Mouse (Mus musculus): ENCODE measurements around the gene Magi2. TPM values are rescaled to one million over a fixed set of nuclear protein-coding genes. Genes with fewer than 3 reads are reported as not detected.

Magi2 gene
- total RNA-seq, 2 experiments from 2014 or later: 98.1 to 102 TPM

DNA sequence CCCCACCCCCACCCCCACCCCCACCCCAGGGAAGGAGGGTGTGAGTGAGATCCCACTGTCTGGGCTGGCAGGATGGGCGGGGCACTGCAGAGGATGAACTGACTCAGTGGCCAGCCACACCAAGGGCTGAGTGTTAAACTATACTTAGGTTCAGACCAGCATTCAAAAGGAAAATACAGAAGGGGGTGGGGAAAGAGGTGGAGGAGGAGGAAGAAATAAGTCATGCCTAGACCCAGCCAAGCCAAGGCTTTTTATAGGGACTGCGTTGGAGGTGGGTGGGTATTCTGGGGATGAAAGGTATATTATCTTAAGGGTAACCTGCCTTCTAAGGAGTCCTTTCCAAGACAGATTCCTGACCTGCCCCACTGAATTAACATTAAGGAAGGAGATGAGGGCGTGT, 1420.1 kb downstream of the Magi2 start:
- no peak for DNase-seq (ENCODE audit: low spot score in 2 of 2)

DNA sequence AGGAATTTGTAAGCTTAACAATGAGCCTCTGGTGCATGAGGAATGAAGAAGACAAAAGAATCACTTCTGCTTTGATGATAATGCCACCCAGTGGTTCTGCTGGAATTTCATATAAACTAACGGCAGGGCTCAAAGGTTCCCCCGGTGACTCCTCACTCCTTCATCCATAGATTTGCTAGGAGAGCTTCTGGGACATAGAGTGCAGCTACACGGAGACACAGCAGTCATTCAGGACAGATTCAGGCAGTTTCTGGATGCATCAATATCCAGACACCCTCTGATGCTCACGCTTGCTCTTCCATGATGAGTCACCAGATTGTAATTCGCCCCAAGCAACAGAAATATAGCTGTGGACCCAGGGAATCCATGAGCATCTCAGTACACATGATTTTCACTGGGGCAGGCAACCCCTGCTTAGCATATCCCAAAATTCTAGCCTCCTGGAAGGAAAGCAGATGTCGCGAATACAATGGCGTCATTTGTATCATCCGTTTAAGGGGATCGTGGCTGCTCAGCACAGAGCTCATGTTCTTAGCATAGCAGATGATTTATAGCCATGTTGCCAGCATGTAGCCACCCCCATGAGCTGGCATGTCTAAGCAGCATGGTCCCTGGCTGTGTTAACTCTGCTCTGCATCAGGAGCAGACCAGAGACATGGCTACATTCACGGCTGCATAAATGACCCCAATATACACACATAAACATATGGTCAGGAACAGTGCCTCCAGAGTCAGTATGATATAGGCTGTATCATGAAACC, 1426.8 kb downstream of the Magi2 start:
- intact Hi-C loops (cut with DNase I): no loop called here
- peak; percentile 31 to 64 for DNase-seq (ENCODE audit: low spot score in 2 of 2)

More for the DNA sequence above, 1420.1 kb downstream of the Magi2 start:
- intact Hi-C loops (cut with DNase I): no loop called here

DNA sequence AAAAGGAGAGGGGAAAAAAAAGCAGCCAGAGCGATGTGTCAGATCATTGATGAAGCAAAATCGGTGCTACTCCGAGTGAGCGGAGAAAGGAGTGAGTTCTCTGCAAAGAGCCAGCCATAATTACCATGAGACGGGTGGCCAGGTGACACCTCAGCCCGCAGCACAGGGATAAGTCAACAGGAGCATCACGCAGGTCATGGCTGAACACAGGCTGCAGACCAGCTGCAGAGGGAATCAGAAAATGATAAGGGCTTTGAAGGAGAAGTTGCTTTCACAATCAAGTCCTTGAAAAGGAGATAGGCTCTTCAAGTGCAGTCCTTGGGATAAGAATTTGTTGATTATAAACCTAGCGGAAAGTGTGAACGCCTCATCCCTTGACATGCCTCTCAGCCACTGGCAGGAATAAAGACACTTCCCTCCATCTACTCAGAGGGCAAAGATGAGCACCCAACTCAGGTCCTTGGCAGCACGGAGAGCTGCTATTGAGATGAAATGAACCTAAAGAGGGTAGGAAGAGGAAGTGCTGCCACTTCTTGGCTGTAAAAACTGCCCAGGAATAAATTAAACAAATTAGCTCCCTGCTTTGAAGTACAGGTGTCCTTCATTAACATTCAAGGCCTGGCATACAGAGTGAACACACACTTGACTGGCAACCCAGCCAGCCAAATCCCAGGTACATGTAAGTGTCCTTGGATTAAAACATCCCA, 1428.1 kb downstream of the Magi2 start:
- DNase-seq (ENCODE audit: low spot score in 2 of 2): no peak
- intact Hi-C loops (cut with DNase I): no loop called here

DNA sequence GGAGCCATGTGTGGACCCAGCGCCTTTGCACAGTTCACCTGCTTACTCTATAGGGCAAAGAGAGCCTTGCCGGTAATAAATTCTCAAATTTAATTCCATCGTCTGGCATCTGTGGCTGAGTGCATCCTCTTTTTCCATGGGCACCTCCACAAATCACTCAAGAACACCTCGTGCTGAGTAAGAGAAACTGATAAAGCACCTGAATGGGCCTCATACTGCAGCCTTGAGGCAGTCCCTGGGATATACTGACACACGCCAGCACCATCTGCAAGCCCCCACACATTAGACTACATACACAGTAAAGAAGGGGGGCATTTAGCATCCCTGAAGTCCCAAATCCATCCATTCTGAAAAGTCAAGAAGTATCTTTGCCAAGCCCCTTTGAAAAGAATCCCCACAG, 1430.2 kb downstream of the Magi2 start:
- intact Hi-C loops (cut with DNase I): no loop called here
- DNase-seq (ENCODE audit: low spot score in 2 of 2): no peak

DNA sequence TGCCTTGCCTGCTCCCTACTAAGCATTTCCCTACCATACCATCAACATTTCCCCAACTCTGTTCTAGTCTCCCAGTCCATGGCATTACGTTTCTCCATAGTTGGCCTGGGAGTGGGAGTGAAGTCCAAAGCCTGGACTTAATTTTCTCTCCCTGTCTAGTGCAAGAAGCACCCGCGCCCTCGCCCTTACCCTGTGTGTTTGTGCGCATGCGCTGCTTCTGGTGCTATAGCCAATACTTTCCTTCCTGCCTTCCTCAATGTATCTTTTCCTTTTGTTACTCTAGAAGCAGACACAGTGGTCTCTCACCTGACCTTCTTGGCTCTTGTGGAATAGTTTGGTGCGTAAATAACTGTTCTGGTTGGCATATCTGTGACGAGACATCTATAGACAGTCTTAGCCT, 1440.8 kb downstream of the Magi2 start:
- intact Hi-C loops (cut with DNase I): no loop called here
- no peak for DNase-seq (ENCODE audit: low spot score in 2 of 2)

DNA sequence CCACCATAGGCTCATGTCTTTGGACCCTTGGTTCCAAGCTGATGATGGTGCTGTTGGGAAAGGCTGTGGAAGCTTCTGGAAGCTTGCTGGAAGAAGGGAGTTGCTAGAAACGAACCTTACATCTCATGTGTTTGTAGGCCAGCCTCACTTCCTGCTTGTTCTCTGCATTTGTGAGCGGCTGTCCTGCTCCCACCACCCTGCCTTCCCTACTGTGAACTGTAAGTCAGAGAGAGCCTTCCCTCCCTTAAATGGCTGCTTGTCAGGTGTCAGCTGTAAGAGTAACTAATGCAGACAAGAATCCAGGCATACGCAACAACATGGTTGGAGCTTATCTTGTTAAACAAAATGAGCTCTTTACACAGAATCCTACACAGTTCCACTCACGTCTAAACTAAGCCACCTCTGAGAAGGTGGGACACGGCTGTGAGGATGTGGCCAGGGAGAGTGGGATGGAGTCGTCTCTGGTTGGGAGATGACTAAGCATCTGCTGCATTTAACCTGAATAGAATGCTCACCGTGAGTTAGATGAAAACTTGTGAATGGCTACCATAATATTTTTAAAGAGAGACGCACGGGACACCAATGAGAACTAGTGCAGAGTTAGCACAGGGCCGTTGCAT, 1442.0 kb downstream of the Magi2 start:
- no peak for DNase-seq (ENCODE audit: low spot score in 2 of 2)
- intact Hi-C loops (cut with DNase I): no loop called here

DNA sequence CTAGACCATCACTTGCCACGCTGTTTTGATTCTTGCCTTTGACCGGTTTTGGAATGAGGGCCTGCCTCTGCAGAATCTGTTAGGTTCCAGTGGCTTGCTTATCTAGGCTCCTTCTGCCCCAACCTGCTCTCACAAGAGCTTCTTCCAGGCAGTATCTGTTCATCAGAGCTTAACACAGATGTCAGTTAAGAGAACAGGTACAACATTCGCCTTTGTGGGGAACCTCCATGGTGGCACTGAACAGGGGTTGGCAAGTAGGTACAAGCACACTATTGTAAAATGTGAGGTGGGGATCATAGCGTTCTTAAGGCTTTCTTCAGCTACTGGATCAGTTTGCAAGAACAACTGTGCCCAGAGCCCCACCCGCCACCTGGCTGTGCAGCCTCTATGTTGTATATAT, 1442.6 kb downstream of the Magi2 start:
- DNase-seq (ENCODE audit: low spot score in 2 of 2): no peak
- intact Hi-C loops (cut with DNase I): no loop called here

DNA sequence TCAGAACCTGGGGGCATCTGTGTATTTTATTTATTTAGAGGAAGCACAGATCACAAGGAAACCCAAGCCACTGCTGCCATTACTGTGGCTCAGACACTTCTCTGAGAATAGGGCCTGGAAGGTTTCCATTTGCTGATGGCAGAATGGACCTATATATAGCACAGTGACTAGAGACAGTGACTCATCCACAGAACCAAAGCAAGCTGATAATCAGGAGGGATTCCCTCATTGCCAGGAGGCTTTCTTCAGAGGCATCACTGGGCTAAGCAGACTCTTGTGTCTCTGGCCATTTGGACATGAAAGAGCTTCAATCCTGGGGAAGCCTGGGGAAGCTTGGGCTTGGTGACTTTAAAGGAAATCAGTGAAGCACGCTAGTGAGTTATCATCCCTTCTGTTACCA, 1445.0 kb downstream of the Magi2 start:
- intact Hi-C loops (cut with DNase I): no loop called here
- peak; percentile 53 to 83 for DNase-seq (ENCODE audit: low spot score in 2 of 2)

DNA sequence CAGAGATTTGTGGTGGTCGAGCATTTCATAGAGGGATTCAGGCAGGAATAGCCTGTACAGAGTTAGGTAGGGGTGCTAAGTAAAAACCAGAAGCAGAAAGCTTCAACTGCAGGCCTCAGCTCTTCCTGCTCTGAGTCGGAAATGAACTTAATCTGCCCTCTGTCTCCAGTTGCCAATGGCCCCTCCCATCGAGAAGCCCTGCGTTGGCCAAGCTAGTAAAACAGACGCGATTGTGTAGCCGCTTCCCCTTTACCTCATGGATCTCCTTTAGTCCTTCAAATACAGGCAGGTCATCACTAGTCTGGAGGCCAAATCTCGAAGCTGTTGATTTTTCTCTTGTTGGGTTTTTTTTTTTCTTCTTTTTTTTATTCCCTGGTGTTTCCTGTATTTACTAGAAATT, 1447.7 kb downstream of the Magi2 start:
- no peak for DNase-seq (ENCODE audit: low spot score in 2 of 2)
- intact Hi-C loops (cut with DNase I): no loop called here

DNA sequence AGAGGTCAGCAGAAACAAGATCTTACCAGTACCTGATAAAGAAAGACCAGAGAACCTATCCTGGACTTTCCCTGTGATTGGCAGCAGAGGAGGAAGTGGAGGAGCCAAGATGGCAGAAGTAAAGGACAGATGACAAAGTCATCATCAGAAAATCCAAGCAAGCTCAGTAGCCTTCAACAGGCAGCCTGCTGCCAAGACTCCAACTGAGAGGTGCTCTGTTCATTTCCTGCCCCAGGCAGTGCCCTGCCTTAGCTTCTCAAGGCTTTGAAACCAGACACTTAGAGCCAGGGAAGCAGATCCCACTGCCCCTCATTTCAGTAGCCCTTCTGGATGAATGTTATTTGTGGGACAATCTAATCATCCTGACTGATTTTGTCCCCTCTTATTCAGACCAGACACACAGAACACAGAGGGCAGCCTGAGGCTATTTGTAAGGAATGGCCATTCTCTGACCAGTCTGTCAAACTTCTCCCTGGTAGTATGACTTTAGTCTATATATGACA, 1448.4 kb downstream of the Magi2 start:
- no peak for DNase-seq (ENCODE audit: low spot score in 2 of 2)
- intact Hi-C loops (cut with DNase I): no loop called here

DNA sequence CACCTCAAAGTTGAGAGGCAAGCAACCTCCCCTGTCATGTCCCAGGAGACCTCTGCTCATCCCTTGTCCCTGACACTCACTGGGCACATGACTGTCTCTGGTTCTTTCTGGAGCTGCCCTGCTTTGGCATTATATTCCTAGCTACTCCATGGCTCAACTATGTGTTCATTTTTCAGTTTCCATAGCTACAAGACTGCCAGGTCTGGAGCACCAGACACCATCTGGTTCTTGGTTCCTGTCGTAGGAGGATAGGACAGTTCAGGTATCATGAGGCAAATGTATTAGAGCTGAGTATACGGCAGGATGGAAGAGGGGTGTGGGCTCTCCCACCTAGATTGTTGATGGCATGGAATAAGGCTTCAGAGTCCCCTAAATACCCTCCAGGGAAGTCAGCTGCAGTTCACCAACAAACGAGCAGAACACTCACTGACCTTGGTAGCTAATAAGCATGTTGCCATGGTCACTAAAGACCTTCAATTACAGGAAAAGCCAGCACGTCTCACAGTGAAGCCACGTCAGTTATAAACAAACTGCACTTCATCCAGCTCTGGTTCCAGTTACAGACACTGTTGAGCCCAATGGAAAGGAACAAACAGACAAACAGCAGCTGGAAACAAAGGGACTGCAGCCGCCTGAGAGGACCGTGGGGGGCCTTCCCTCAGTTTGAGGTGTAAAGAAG, 1449.5 kb downstream of the Magi2 start:
- intact Hi-C loops (cut with DNase I): no loop called here
- peak in 1 of 2 experiments; percentile 25 for DNase-seq (ENCODE audit: low spot score in 2 of 2)

DNA sequence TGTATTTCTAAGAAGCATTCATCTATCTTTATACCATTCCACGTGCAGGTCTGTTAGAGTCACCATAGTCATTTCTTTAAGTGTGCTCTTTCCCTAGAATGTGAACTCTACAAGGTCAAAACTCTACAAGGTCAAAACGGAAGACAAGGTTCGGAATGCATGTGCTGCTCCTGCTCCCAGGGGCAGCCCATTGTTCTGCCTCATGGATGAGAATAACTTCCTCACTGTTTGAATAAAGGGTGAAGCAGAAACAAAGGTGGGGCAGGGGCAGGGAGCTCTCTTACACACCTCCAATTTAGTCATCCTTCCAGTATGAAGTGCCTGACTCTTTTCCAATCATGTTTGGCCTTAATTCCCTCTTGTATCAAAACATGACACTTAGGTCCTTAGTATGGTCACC, 1450.4 kb downstream of the Magi2 start:
- DNase-seq (ENCODE audit: low spot score in 2 of 2): no peak
- intact Hi-C loops (cut with DNase I): no loop called here

DNA sequence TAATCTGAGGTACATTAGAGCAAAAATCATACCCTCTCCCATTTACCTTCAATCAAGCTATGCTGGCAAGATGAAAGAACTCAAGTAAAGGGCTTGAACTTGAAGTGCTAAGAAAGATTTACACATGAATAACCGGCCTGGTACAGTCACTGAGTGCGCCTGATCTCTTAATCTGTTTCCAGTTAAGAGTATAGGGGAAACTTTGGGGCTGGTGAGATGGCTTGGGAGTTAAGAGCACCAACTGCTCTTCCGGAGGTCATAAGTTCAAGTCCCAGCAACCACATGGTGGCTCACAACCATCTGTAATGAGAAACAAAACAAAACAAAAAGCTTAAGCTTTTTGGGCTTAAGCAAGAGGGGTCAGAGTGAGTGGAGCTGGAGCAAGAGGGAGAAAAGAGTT, 1451.7 kb downstream of the Magi2 start:
- DNase-seq (ENCODE audit: low spot score in 2 of 2): no peak
- intact Hi-C loops (cut with DNase I): no loop called here

DNA sequence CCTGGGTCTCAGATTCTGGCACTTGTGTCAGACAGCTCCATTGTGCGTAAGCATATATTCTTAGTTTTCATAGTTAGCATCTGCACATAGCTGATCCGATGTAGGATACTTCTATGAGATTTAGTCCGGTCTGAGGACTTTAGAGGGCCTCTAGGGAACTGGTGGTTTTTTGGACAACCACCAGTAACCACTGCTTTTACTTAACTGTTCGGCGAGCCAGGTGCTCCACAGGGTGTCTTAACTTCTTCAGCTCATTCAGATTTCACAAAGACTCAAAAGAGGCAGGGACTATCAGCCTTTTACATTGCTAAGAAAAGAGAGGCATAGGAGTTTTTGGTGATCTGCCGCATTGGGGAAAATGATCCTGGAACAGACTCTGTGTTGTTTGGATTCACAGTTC, 1453.1 kb downstream of the Magi2 start:
- no peak for DNase-seq (ENCODE audit: low spot score in 2 of 2)
- intact Hi-C loops (cut with DNase I): no loop called here

DNA sequence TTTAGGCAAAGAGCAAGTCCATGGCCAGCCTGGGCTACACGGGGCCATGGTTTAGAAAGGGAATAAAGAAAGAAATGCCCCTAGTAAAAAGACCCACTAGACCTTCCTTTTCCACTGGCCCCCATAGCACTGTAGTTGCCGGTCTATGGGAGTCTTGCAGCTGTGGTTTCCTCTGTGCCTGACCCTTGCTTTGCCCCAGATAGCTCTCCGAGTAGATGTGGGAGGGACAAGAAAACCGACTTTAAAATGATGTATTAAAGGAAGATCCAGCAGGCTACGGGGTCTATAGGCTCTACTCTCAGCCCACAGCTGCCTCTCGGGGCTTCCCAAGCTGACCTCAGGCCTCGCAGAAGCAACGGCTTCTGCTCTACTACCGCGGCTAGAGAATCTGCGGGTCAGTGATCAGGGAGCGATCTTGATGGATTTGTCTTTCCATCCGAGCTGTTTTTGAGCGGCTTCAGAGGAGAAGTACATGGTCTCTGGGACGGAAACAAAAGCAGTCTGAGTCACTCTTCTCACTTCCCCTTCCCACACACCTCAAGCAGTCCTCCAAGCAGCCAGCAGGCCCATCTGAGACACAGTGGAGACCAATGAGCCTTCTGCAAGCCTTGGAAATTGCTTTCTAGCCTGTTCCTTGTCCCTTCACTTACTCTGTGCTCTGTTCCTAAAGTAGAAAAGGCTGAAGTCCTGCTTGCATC, 1454.1 kb downstream of the Magi2 start:
- DNase-seq (ENCODE audit: low spot score in 2 of 2): peak; percentile 50 to 54
- intact Hi-C loops (cut with DNase I): no loop called here

DNA sequence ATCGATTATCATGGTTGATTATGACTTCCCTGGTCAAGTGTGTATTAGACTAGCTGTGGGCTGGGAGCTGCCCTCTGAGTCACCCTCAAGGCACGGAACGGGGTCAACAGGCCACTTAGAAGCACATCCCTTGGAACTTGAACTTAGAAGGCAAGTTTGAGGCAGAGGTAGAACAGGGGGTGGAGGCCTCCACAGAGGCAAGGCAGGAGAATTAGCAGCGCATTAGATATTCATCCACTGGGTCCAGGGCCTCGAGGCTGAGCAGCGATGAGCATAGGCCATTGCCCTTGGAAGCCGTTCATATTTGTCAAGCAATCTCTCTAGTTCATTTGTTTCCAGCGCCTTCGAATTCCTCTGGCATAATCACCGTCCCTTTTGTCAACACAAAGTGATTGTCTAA, 1454.8 kb downstream of the Magi2 start:
- intact Hi-C loops (cut with DNase I): no loop called here
- no peak for DNase-seq (ENCODE audit: low spot score in 2 of 2)

DNA sequence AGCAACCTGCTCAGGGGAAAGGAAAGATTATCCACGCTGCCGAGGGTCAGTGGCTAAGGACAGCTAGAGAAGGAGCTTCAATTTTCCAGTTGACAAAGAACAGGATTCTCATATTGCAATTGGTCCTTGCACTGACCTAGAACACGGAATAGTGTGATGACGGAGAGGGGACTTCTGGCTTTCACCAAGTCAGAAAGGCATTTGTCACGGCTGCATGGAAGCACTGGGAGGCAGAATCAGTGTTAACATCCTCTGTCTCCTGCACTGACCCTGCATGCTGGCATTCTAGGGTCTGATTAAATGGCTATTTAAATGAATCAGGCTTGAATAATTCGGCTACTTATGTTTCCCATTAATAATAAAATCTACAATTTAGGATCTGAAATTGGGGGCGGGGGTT, 1455.4 kb downstream of the Magi2 start:
- intact Hi-C loops (cut with DNase I): no loop called here
- no peak for DNase-seq (ENCODE audit: low spot score in 2 of 2)

DNA sequence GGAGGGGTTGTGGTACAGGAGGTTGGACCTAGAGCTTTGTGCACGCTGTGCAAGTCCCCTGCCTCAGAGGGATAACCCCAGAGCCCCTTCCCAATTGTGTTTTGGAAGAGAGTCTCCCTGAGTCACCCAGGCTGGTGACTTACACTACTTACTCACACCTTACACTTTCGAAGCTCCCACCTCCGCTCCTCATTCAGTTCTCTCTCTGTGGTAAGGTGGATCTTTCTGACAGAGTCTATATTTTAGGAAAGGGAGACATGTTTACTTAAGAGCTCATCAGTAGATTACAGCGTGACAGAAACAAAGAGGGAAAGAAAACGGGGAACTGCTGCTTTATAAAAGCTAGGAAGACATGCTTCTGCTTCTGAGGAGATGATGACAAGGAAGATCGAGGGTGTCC, 1457.3 kb downstream of the Magi2 start:
- intact Hi-C loops (cut with DNase I): no loop called here
- no peak for DNase-seq (ENCODE audit: low spot score in 2 of 2)

DNA sequence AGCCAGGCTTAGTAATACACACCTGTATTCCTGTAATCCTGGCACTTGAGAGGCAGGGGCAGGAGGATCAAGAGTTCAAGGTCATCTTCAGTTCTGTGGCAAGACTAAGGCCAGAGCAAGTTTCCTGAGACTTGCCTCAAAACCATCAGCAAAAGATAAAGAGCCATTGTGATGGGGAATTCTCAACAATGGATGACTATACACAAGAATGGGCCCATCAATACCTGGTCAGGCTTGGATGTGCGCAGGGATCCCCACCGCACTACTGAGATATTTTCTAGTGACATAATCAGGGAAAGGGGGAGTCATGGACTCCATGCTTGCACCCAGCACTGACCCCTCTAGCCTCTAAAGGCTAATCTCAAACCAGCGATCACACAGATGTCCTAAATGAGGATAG, 1465.4 kb downstream of the Magi2 start:
- intact Hi-C loops (cut with DNase I): no loop called here
- no peak for DNase-seq (ENCODE audit: low spot score in 2 of 2)

DNA sequence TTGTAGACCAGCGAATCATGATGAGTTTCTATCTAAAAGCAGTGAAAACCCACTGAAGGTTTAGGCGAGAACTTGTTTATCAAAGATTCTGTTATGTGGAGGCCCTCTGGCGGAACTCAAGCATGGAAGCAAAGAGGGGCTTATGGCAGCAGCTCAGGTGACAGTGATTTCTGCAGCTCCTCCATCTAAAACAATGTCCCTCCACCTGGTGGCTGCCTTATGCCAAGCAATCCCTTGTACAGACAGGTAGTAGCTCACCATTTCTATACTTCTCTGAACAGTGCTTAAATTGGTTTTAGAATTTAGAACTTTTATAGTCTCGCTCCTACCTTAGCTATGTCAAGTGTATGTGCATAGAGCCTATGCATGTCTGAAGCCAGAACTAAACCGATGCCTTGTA, 1472.3 kb downstream of the Magi2 start:
- intact Hi-C loops (cut with DNase I): no loop called here
- no peak for DNase-seq (ENCODE audit: low spot score in 2 of 2)
